In the genomic region with DNA sequence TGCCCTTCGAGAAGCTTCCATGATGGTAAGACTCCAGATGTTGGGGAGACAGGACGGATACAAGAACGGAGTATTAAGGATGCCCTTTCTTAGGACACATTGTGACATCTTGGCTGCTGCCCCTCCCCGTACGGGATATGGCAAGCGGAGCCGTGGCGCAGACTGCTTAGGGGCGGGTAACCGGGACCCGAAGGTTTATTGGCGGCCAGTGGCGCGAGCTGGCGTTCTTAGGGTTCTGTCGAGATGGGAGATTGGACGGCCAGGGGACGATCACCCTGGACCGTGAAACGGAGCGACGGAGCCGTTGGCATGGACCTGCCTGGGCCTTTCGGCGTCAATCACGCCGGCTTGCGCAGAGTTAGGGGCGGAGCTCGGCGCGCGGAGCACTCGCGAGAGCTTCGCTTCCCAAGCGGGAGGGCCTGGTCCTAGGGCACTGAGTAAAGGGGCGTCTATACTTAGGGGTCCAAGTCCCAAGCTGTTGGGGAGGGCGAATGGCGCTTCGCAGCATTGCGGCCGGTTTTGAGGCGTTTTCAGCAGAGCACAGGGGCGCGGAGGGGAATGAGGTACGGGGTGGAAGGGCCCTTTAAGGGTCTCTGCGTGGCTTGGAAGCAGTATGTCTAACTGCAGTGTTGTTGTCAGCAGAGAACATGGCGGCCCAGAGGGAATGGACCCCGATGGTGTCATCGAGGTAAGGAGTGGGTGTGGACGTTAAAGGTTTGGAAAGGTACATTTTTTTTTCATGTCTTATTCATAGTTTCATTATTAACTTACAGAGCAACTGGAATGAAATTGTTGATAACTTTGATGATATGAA, we compare ENCODE assay signal across 8 mouse cellular contexts. TPM values are rescaled to one million over a fixed set of nuclear protein-coding genes. Genes with fewer than 3 reads are reported as not detected.
DNase-seq lines count a peak whose midpoint lies in the region; ATAC-seq and TF ChIP-seq lines count a peak whose summit lies in the region.

No protein-coding gene starts in this region.

- peak; percentile 90 for ATAC-seq in forebrain, embryonic 14.5 days
- peak; percentile 81 for ATAC-seq in liver, postnatal 0 days
- ATAC-seq in neural tube, embryonic 14.5 days (ENCODE audit: low read depth) = peak; percentile 92

- in situ Hi-C loops in CH12.LX (cut with MboI; ENCODE audit: low pct_ligation_motif_present, low pct_unique_long_range_greater_than_20kb, low sequenced_read_pairs) = no loop called here

- TF ChIP-seq CTCF in CH12.LX (conservative IDR thresholded peaks at IDR 0.05 in 1 of 2, IDR thresholded peaks at IDR 0.05 in 1 of 2; ENCODE audit: low read depth in 2 of 2, low read length in 2 of 2) = no peak
- no peak for TF ChIP-seq CTCF in liver, postnatal 0 days (IDR thresholded peaks at IDR 0.05; ENCODE audit: low read depth)
- no peak; the same call in 1 of the 2 replicates for TF ChIP-seq CTCF in testis, adult 2 months (IDR thresholded peaks at IDR 0.05; ENCODE audit: control insufficient read depth, insufficient read depth, insufficient replicate concordance, low read depth, low read length)

- H3K4me1 ChIP-seq in CH12.LX (ENCODE audit: control insufficient read depth in 1 of 2, insufficient read depth in 2 of 2) = peaks cover 4 to 48% of the 10 kb centered on the region in 2 experiments; a peak in 2 of 4 replicates
- peaks cover 19% of the 10 kb centered on the region for H3K4me1 ChIP-seq in forebrain, embryonic 14.5 days (ENCODE audit: control insufficient read depth, insufficient read depth, low read length)
- H3K4me1 ChIP-seq in liver, postnatal 0 days (ENCODE audit: insufficient read depth) = peaks cover 23% of the 10 kb centered on the region
- peaks cover 14% of the 10 kb centered on the region for H3K4me1 ChIP-seq in neural tube, embryonic 14.5 days (ENCODE audit: control insufficient read depth, insufficient read depth, low read length)
- no peaks in the 10 kb centered on the region for H3K4me1 ChIP-seq in testis, adult 2 months (ENCODE audit: control insufficient read depth, insufficient read depth, low read length)

- TF ChIP-seq RAD21 in CH12.LX (IDR thresholded peaks at IDR 0.05; ENCODE audit: low read depth, low read length) = no peak

- no peaks in the 10 kb centered on the region for H3K27me3 ChIP-seq in CH12.LX (replicated peaks)
- no peaks in the 10 kb centered on the region for H3K27me3 ChIP-seq in forebrain, embryonic 14.5 days (replicated peaks; ENCODE audit: control insufficient read depth, insufficient read depth, low read length)
- no peaks in the 10 kb centered on the region for H3K27me3 ChIP-seq in liver, postnatal 0 days (ENCODE audit: insufficient read depth, low read length)
- H3K27me3 ChIP-seq in neural tube, embryonic 14.5 days (ENCODE audit: control insufficient read depth, insufficient read depth, low read length) = no peaks in the 10 kb centered on the region; the same call in 1 of the 2 replicates
- no peaks in the 10 kb centered on the region for H3K27me3 ChIP-seq in testis, adult 2 months (ENCODE audit: control insufficient read depth, insufficient read depth, low read length)

- dilution Hi-C loops in CH12.LX (cut with MboI; ENCODE audit: extremely low pct_ligation_motif_present, extremely low pct_unique_long_range_greater_than_20kb, low sequenced_read_pairs) = no loop called here

- H3K27ac ChIP-seq in CH12.LX (ENCODE audit: insufficient read depth, low read depth) = peak overlapping the region; percentile 93
- peak overlapping the region; percentile 95 for H3K27ac ChIP-seq in forebrain, embryonic 14.5 days (ENCODE audit: low read depth, low read length)
- H3K27ac ChIP-seq in liver, postnatal 0 days (ENCODE audit: low read depth) = peak overlapping the region; percentile 96
- peak overlapping the region; percentile 99 for H3K27ac ChIP-seq in neural tube, embryonic 14.5 days (ENCODE audit: low read depth, low read length)
- H3K27ac ChIP-seq in testis, adult 2 months (ENCODE audit: control insufficient read depth, insufficient read depth, low read depth, low read length) = peak overlapping the region; percentile 99

- peak; percentile 77 for DNase-seq in CH12.LX (ENCODE audit: extremely low read depth)
- peak; percentile 78 for DNase-seq in cerebellum, adult 11 months
- DNase-seq in forebrain, embryonic 14.5 days (ENCODE audit: low spot score) = peak; percentile 92
- DNase-seq in heart, postnatal 10 days = peak; percentile 89 to 91
- DNase-seq in layer of hippocampus, adult 11-12 months (ENCODE audit: low spot score) = peak; percentile 80
- DNase-seq in liver, postnatal 0 days = peak; percentile 87

- peak; percentile 8; the same call in 1 of the 2 replicates for TF ChIP-seq POLR2A in CH12.LX (IDR thresholded peaks at IDR 0.05; ENCODE audit: low read depth, low read length)
- peak; percentile 76; the same call in 1 of the 2 replicates for TF ChIP-seq POLR2A in testis, adult 2 months (IDR thresholded peaks at IDR 0.05; ENCODE audit: control insufficient read depth, low read depth, low read length)

- WGBS in forebrain, embryonic 14.5 days = under 1% methylated on average over 52 of the region's 52 CpGs
- WGBS in liver, postnatal 0 days (ENCODE audit: insufficient replicate concordance) = under 1% methylated on average over 52 of the region's 52 CpGs
- under 1% methylated on average over 52 of the region's 52 CpGs for WGBS in neural tube, embryonic 14.5 days

- H3K9me3 ChIP-seq in CH12.LX (replicated peaks; ENCODE audit: low read length) = no peaks in the 10 kb centered on the region
- H3K9me3 ChIP-seq in forebrain, embryonic 14.5 days (replicated peaks; ENCODE audit: control insufficient read depth, low read length) = no peaks in the 10 kb centered on the region
- H3K9me3 ChIP-seq in liver, postnatal 0 days (ENCODE audit: low read length) = no peaks in the 10 kb centered on the region
- H3K9me3 ChIP-seq in neural tube, embryonic 14.5 days (ENCODE audit: control insufficient read depth, low read length) = no peaks in the 10 kb centered on the region

- peak overlapping the region; percentile 81 to 97 (median 91) for H3K4me3 ChIP-seq in CH12.LX (replicated peaks in 1 of 3; ENCODE audit: low read depth in 2 of 3, low read length in 2 of 3, poor library complexity in 1 of 3)
- peak overlapping the region; percentile 78 for H3K4me3 ChIP-seq in forebrain, embryonic 14.5 days (ENCODE audit: low read depth, low read length)
- peak overlapping the region; percentile 94 for H3K4me3 ChIP-seq in liver, postnatal 0 days (ENCODE audit: low read depth, low read length)
- H3K4me3 ChIP-seq in neural tube, embryonic 14.5 days (ENCODE audit: low read depth, low read length) = peak overlapping the region; percentile 100
- H3K4me3 ChIP-seq in testis, adult 2 months (ENCODE audit: control insufficient read depth, low read depth, low read length) = peak overlapping the region; percentile 83

- peaks cover 54% of the 10 kb centered on the region for H3K79me2 ChIP-seq in CH12.LX (replicated peaks; ENCODE audit: control insufficient read depth, extremely low read depth, insufficient read depth, poor library complexity, severe bottlenecking)

- intact Hi-C loops in heart, postnatal 10 days (cut with DNase I) = loop anchor here (2.0 kb wide), 1 partner anchor 19 kb away; the partner anchor contains the start of gene Rfc4

- no peak for TF ChIP-seq EP300 in CH12.LX (IDR thresholded peaks at IDR 0.05; ENCODE audit: low read length)
- no peak for TF ChIP-seq EP300 in liver, postnatal 0 days (IDR thresholded peaks at IDR 0.05; ENCODE audit: low read depth)

- H3K9ac ChIP-seq in CH12.LX (ENCODE audit: insufficient read depth, low read depth) = peak overlapping the region; percentile 100
- peak overlapping the region; percentile 100 for H3K9ac ChIP-seq in forebrain, embryonic 14.5 days (ENCODE audit: low read length)
- peak overlapping the region; percentile 96 for H3K9ac ChIP-seq in liver, postnatal 0 days (replicated peaks)
- peak overlapping the region; percentile 100 for H3K9ac ChIP-seq in neural tube, embryonic 14.5 days (replicated peaks; ENCODE audit: low read depth, low read length)

- no peak overlapping the region for H3K4me2 ChIP-seq in CH12.LX (ENCODE audit: insufficient read depth, low read depth, poor library complexity, severe bottlenecking)
- peak overlapping the region; percentile 97 for H3K4me2 ChIP-seq in forebrain, embryonic 14.5 days (ENCODE audit: low read length)
- H3K4me2 ChIP-seq in liver, postnatal 0 days (ENCODE audit: low read depth, low read length) = peak overlapping the region; percentile 89
- peak overlapping the region; percentile 99 for H3K4me2 ChIP-seq in neural tube, embryonic 14.5 days (ENCODE audit: low read depth, low read length)

- peaks cover 44 to 48% of the 10 kb centered on the region in 2 experiments for H3K36me3 ChIP-seq in CH12.LX (replicated peaks in 1 of 2; ENCODE audit: control insufficient read depth in 1 of 2, insufficient read depth in 1 of 2, low read length in 1 of 2)
- H3K36me3 ChIP-seq in forebrain, embryonic 14.5 days (ENCODE audit: control insufficient read depth, insufficient read depth, low read length) = peaks cover 48% of the 10 kb centered on the region
- H3K36me3 ChIP-seq in liver, postnatal 0 days (replicated peaks; ENCODE audit: insufficient read depth, low read length) = peaks cover 42% of the 10 kb centered on the region
- peaks cover 38% of the 10 kb centered on the region for H3K36me3 ChIP-seq in neural tube, embryonic 14.5 days (ENCODE audit: control insufficient read depth, insufficient read depth, low read length)
- H3K36me3 ChIP-seq in testis, adult 2 months (ENCODE audit: control insufficient read depth, insufficient read depth, low read length) = no peaks in the 10 kb centered on the region

RNA-seq across cellular contexts. Expression of gene Eif4a2, which starts 0.9 kb away (rescaled TPM):
- total RNA-seq in CH12.LX (2012; rRNA removed) (358 and 457 TPM in 2 replicates), CH12.LX (2014; rRNA removed) (660 and 860 TPM in 2 replicates)
- polyA plus RNA-seq in CH12.LX (2012; ENCODE audit: insufficient read length, low read depth) = 475 TPM in 2 replicates
- polyA plus RNA-seq in forebrain, embryonic 14.5 days (2014; fragmentation: Nextera tagmentation; extraction: Ambion mirVana) = 340 and 434 TPM in 2 replicates
- 100 to 1,000 TPM; 228 to 269 TPM for total RNA-seq in heart, postnatal 10 days (2021)
- 49.1 and 52.5 TPM in 2 replicates for polyA plus RNA-seq in liver, postnatal 0 days (2015; fragmentation: Nextera tagmentation; extraction: Ambion mirVana)
- 395 and 401 TPM in 2 replicates for polyA plus RNA-seq in neural tube, embryonic 14.5 days (2014; fragmentation: Nextera tagmentation; extraction: Ambion mirVana)
- 75.5 and 108 TPM in 2 replicates for polyA plus RNA-seq in testis, adult 2 months (2012; rRNA removed)

RNA-seq across cellular contexts. Expression of gene Rfc4, which starts 19.4 kb away (rescaled TPM):
- total RNA-seq in CH12.LX (2012; rRNA removed) = 121 and 125 TPM in 2 replicates
- 191 and 204 TPM in 2 replicates for total RNA-seq in CH12.LX (2014; rRNA removed)
- polyA plus RNA-seq in CH12.LX (2012; ENCODE audit: insufficient read length, low read depth) = 74.6 and 91.5 TPM in 2 replicates
- polyA plus RNA-seq in forebrain, embryonic 14.5 days (2014; fragmentation: Nextera tagmentation; extraction: Ambion mirVana) = 82.7 and 110 TPM in 2 replicates
- total RNA-seq in heart, postnatal 10 days (2021) = 10 to 100 TPM; 14.5 to 15.8 TPM
- polyA plus RNA-seq in liver, postnatal 0 days (2015; fragmentation: Nextera tagmentation; extraction: Ambion mirVana) = 54.3 and 59.4 TPM in 2 replicates
- polyA plus RNA-seq in neural tube, embryonic 14.5 days (2014; fragmentation: Nextera tagmentation; extraction: Ambion mirVana) = 35.7 and 36.8 TPM in 2 replicates
- polyA plus RNA-seq in testis, adult 2 months (2012; rRNA removed) = 5.2 and 8.4 TPM in 2 replicates

RNA-seq across cellular contexts. Expression of gene Adipoq, which starts 38.2 kb away (rescaled TPM):
- total RNA-seq in CH12.LX (2012; rRNA removed) = 0.13 TPM in 1 of 2 replicates, not detected in the other
- total RNA-seq in CH12.LX (2014; rRNA removed) = 0.68 and 0.99 TPM in 2 replicates
- polyA plus RNA-seq in CH12.LX (2012; ENCODE audit: insufficient read length, low read depth) = 0.55 and 1.1 TPM in 2 replicates
- not detected in 2 replicates for polyA plus RNA-seq in forebrain, embryonic 14.5 days (2014; fragmentation: Nextera tagmentation; extraction: Ambion mirVana)
- total RNA-seq in heart, postnatal 10 days (2021) = 10 to 100 TPM; 12.9 to 37.4 TPM
- polyA plus RNA-seq in liver, postnatal 0 days (2015; fragmentation: Nextera tagmentation; extraction: Ambion mirVana) = not detected in 2 replicates
- polyA plus RNA-seq in neural tube, embryonic 14.5 days (2014; fragmentation: Nextera tagmentation; extraction: Ambion mirVana) = not detected in 2 replicates
- polyA plus RNA-seq in testis, adult 2 months (2012; rRNA removed) = 14.2 and 16.1 TPM in 2 replicates

RNA-seq across cellular contexts. Expression of gene Kng1, which starts 50.5 kb away (rescaled TPM):
- total RNA-seq in CH12.LX (2012; rRNA removed) (not detected in 2 replicates), CH12.LX (2014; rRNA removed) (not detected in 2 replicates)
- polyA plus RNA-seq in CH12.LX (2012; ENCODE audit: insufficient read length, low read depth) = not detected in 2 replicates
- not detected in 2 replicates for polyA plus RNA-seq in forebrain, embryonic 14.5 days (2014; fragmentation: Nextera tagmentation; extraction: Ambion mirVana)
- not detected for total RNA-seq in heart, postnatal 10 days (2021)
- polyA plus RNA-seq in liver, postnatal 0 days (2015; fragmentation: Nextera tagmentation; extraction: Ambion mirVana) = 5,182 and 5,316 TPM in 2 replicates
- 0.33 and 0.57 TPM in 2 replicates for polyA plus RNA-seq in neural tube, embryonic 14.5 days (2014; fragmentation: Nextera tagmentation; extraction: Ambion mirVana)
- 0.10 TPM in 1 of 2 replicates, not detected in the other for polyA plus RNA-seq in testis, adult 2 months (2012; rRNA removed)

Comparison
In these comparisons a context has a peak if more than half of its experiments do, and no peak if none do; other contexts are left out.
1. Peak in every context shown above with its lines: DNase-seq, ATAC-seq, H3K4me3 ChIP-seq and H3K27ac ChIP-seq.